Mouse (Mus musculus) limb, embryonic 10.5 days (tissue): Measurements from ENCODE around the gene A730009L09Rik. TPM values are rescaled to one million over a fixed set of nuclear protein-coding genes. Genes with fewer than 3 reads are reported as not detected.

Experiments used
- DNase-seq: peaks from one replicate; pipeline ENCODE4 v3.0.0-alpha.2; 2017; ENCODE audit warnings: low spot score
- H3K27ac ChIP-seq: fragments of 300-500 bp; sonication (generic); 2 replicates; pipeline ENCODE4 v1.5.1; 2016; ENCODE audit warnings: mild to moderate bottlenecking
- H3K27me3 ChIP-seq: fragments of 300-500 bp; sonication (generic); 2 replicates; pipeline ENCODE4 v1.6.1; 2016; ENCODE audit warnings: low read depth, mild to moderate bottlenecking; ENCODE audit not compliant: poor library complexity, severe bottlenecking
- H3K36me3 ChIP-seq: fragments of 300-500 bp; sonication (generic); 2 replicates; pipeline ENCODE4 v1.6.1; 2016; ENCODE audit warnings: mild to moderate bottlenecking, moderate library complexity
- H3K4me1 ChIP-seq: fragments of 300-500 bp; sonication (generic); 2 replicates; pipeline ENCODE4 v1.6.1; 2016
- H3K4me3 ChIP-seq: fragments of 300-500 bp; sonication (generic); 2 replicates; pipeline ENCODE4 v1.5.1; 2016; ENCODE audit warnings: mild to moderate bottlenecking, moderate library complexity
- H3K9me3 ChIP-seq: fragments of 300-500 bp; sonication (generic); replicated peaks from 2 replicates; pipeline ENCODE4 v1.6.1; 2016; ENCODE audit warnings: mild to moderate bottlenecking
- WGBS: fragments of 180-500 bp; shearing (Covaris S2); methylation state at CpG from one replicate; pipeline ENCODE4 v1.1.7; 2016; 5-methylcytosine and 5-hydroxymethylcytosine counted together
- polyA plus RNA-seq: library from polyadenylated mRNA; unstranded; fragments of >200 nt; fragmentation: Nextera tagmentation; extraction: Ambion mirVana; gene quantifications from 2 replicates; pipeline ENCODE4 v1.2.1, GENCODE M21; 2016

The A730009L09Rik gene
- polyA plus RNA-seq = not detected in 2 replicates

GRCm38 (mm10) chr16:84514821-84515220 lies at the start of gene A730009L09Rik:
A730009L09Rik (plus strand) TSS chr16:84515121.
- no peaks in the 10 kb centered on the region for H3K27me3 ChIP-seq
- no peak for DNase-seq
- no peaks in the 10 kb centered on the region for H3K36me3 ChIP-seq
- no peaks in the 10 kb centered on the region for H3K4me1 ChIP-seq
- H3K4me3 ChIP-seq = no peak within 1 kb of the TSS
- WGBS = 83% methylated on average over 8 of the region's 8 CpGs
- H3K9me3 ChIP-seq = no peaks in the 10 kb centered on the region
- no peak within 1 kb of the TSS for H3K27ac ChIP-seq

GRCm38 (mm10) chr16:84465581-84466165 lies 49.2 kb upstream of the A730009L09Rik start:
- Histone ChIP-seq H3K27ac (no peak overlapping the region), H3K27me3 (no peaks in the 10 kb centered on the region), H3K36me3 (no peaks in the 10 kb centered on the region), H3K4me3 (no peak overlapping the region), H3K4me1 (peaks cover 16% of the 10 kb centered on the region), H3K9me3 (no peaks in the 10 kb centered on the region)
- DNase-seq = no peak
- WGBS = 91% methylated on average over 6 of the region's 6 CpGs

GRCm38 (mm10) chr16:84468898-84469297 lies 46.0 kb upstream of the A730009L09Rik start:
- Histone ChIP-seq H3K27me3 (no peaks in the 10 kb centered on the region), H3K4me1 (no peaks in the 10 kb centered on the region), H3K27ac (no peak overlapping the region), H3K36me3 (no peaks in the 10 kb centered on the region), H3K9me3 (no peaks in the 10 kb centered on the region), H3K4me3 (no peak overlapping the region)
- no peak for DNase-seq
- 21% methylated on average over 1 of the region's 1 CpGs for WGBS

GRCm38 (mm10) chr16:84469994-84470393 lies 44.9 kb upstream of the A730009L09Rik start:
- no peaks in the 10 kb centered on the region for H3K36me3 ChIP-seq
- no peaks in the 10 kb centered on the region for H3K27me3 ChIP-seq
- no peak overlapping the region for H3K27ac ChIP-seq
- no peak overlapping the region for H3K4me3 ChIP-seq
- no peaks in the 10 kb centered on the region for H3K9me3 ChIP-seq
- H3K4me1 ChIP-seq = no peaks in the 10 kb centered on the region
- no peak for DNase-seq
- 93% methylated on average over 1 of the region's 1 CpGs for WGBS

- Histone ChIP-seq H3K27ac (no peak overlapping the region), H3K36me3 (no peaks in the 10 kb centered on the region), H3K27me3 (no peaks in the 10 kb centered on the region), H3K4me3 (no peak overlapping the region), H3K4me1 (no peaks in the 10 kb centered on the region), H3K9me3 (no peaks in the 10 kb centered on the region)
- 91% methylated on average over 6 of the region's 6 CpGs for whole genome bisulfite sequencing
- no peak for DNase-seq
Measured at GRCm38 (mm10) chr16:84473406-84473805, 41.5 kb upstream of the A730009L09Rik start.

GRCm38 (mm10) chr16:84474712-84475111 lies 40.2 kb upstream of the A730009L09Rik start:
- no peaks in the 10 kb centered on the region for H3K9me3 ChIP-seq
- no peaks in the 10 kb centered on the region for H3K4me1 ChIP-seq
- DNase-seq = no peak
- no peaks in the 10 kb centered on the region for H3K27me3 ChIP-seq
- H3K27ac ChIP-seq = no peak overlapping the region
- WGBS = 71% methylated on average over 4 of the region's 4 CpGs
- no peak overlapping the region for H3K4me3 ChIP-seq
- no peaks in the 10 kb centered on the region for H3K36me3 ChIP-seq

- no peak for DNase-seq
- no peaks in the 10 kb centered on the region for H3K36me3 ChIP-seq
- no peak overlapping the region for H3K4me3 ChIP-seq
- H3K4me1 ChIP-seq = no peaks in the 10 kb centered on the region
- WGBS = 91% methylated on average over 5 of the region's 5 CpGs
- no peaks in the 10 kb centered on the region for H3K27me3 ChIP-seq
- no peak overlapping the region for H3K27ac ChIP-seq
- no peaks in the 10 kb centered on the region for H3K9me3 ChIP-seq
Measured at GRCm38 (mm10) chr16:84476948-84477347, 38.0 kb upstream of the A730009L09Rik start.

GRCm38 (mm10) chr16:84477528-84477927 lies 37.4 kb upstream of the A730009L09Rik start:
- Histone ChIP-seq H3K9me3 (no peaks in the 10 kb centered on the region), H3K27ac (no peak overlapping the region), H3K36me3 (no peaks in the 10 kb centered on the region), H3K4me1 (no peaks in the 10 kb centered on the region), H3K27me3 (no peaks in the 10 kb centered on the region), H3K4me3 (no peak overlapping the region)
- DNase-seq = no peak
- WGBS = 84% methylated on average over 1 of the region's 1 CpGs

GRCm38 (mm10) chr16:84477952-84478351 lies 37.0 kb upstream of the A730009L09Rik start:
- H3K27ac ChIP-seq = no peak overlapping the region
- no peak for DNase-seq
- no peaks in the 10 kb centered on the region for H3K27me3 ChIP-seq
- WGBS = 78% methylated on average over 6 of the region's 6 CpGs
- no peaks in the 10 kb centered on the region for H3K9me3 ChIP-seq
- no peaks in the 10 kb centered on the region for H3K36me3 ChIP-seq
- no peak overlapping the region for H3K4me3 ChIP-seq
- H3K4me1 ChIP-seq = no peaks in the 10 kb centered on the region

GRCm38 (mm10) chr16:84485931-84486330 lies 29.0 kb upstream of the A730009L09Rik start:
- Histone ChIP-seq H3K4me1 (no peaks in the 10 kb centered on the region), H3K9me3 (no peaks in the 10 kb centered on the region), H3K36me3 (no peaks in the 10 kb centered on the region), H3K27me3 (no peaks in the 10 kb centered on the region), H3K27ac (no peak overlapping the region), H3K4me3 (no peak overlapping the region)
- no peak for DNase-seq
- 82% methylated on average over 11 of the region's 11 CpGs for WGBS

- Histone ChIP-seq H3K4me3 (no peak overlapping the region), H3K27me3 (no peaks in the 10 kb centered on the region), H3K4me1 (no peaks in the 10 kb centered on the region), H3K36me3 (no peaks in the 10 kb centered on the region), H3K27ac (no peak overlapping the region), H3K9me3 (no peaks in the 10 kb centered on the region)
- no peak for DNase-seq
- WGBS = 87% methylated on average over 3 of the region's 3 CpGs
Measured at GRCm38 (mm10) chr16:84494818-84495217, 20.1 kb upstream of the A730009L09Rik start.

- Histone ChIP-seq H3K36me3 (no peaks in the 10 kb centered on the region), H3K4me1 (no peaks in the 10 kb centered on the region), H3K27ac (no peak overlapping the region), H3K4me3 (no peak overlapping the region), H3K9me3 (no peaks in the 10 kb centered on the region), H3K27me3 (no peaks in the 10 kb centered on the region)
- 70% methylated on average over 2 of the region's 2 CpGs for WGBS
- no peak for DNase-seq
Measured at GRCm38 (mm10) chr16:84495438-84495837, 19.5 kb upstream of the A730009L09Rik start.

- Histone ChIP-seq H3K27me3 (no peaks in the 10 kb centered on the region), H3K4me3 (no peak overlapping the region), H3K4me1 (no peaks in the 10 kb centered on the region), H3K36me3 (no peaks in the 10 kb centered on the region), H3K27ac (no peak overlapping the region), H3K9me3 (no peaks in the 10 kb centered on the region)
- DNase-seq = no peak
- WGBS = 87% methylated on average over 4 of the region's 4 CpGs
Measured at GRCm38 (mm10) chr16:84507681-84508080, 7.2 kb upstream of the A730009L09Rik start.
